Mouse (Mus musculus): ENCODE measurements around the gene Nxf1. TPM values are rescaled to one million over a fixed set of nuclear protein-coding genes. Genes with fewer than 3 reads are reported as not detected.

Nxf1 gene
- polyA plus RNA-seq, 1 experiment: 191 TPM

- peak within 1 kb of the TSS; percentile 62 for H3K4me3 ChIP-seq (ENCODE audit: control insufficient read depth, insufficient read depth, low read length)
- no peaks in the 10 kb centered on the region for H3K27me3 ChIP-seq (ENCODE audit: control insufficient read depth, insufficient read depth, low read length)
- H3K36me3 ChIP-seq (ENCODE audit: control insufficient read depth, insufficient read depth, low read length): peaks cover 19% of the 10 kb centered on the region
- TF ChIP-seq CTCF (IDR thresholded peaks at IDR 0.05; ENCODE audit: borderline replicate concordance, control insufficient read depth, extremely low read depth, insufficient read depth, low read length, poor library complexity) (0 out of 2 replicates have a peak, but pooled peaks have one; percentile 46), POLR2A (IDR thresholded peaks at IDR 0.05; ENCODE audit: control insufficient read depth, extremely low read depth, insufficient read depth, low read length, poor library complexity) (peak; percentile 94)
- under 1% methylated on average over 83 of the region's 83 CpGs for WGBS
- peak; percentile 98 for DNase-seq
- peaks cover 9% of the 10 kb centered on the region for H3K4me1 ChIP-seq (replicated peaks; ENCODE audit: control insufficient read depth, insufficient read depth, low read length)
- H3K27ac ChIP-seq (ENCODE audit: control insufficient read depth, insufficient read depth, low read length): peak within 1 kb of the TSS; percentile 91
Observed at GRCm38 (mm10) chr19:8819596-8820423, 62.9 kb downstream of the Nxf1 start, which contains the start of gene Hnrnpul2. Gene Hnrnpul2, plus strand, starts transcription at chr19:8820010.

Other genes starting within 250 kb of the Nxf1 start
- gene Slc22a8, start 165.8 kb upstream of the Nxf1 start, polyA plus RNA-seq (2012; rRNA removed): 0.10 and 0.38 TPM in 2 replicates
- gene Slc22a6, start 139.0 kb upstream of the Nxf1 start, polyA plus RNA-seq (2012; rRNA removed): 0.16 TPM in 1 of 2 replicates, not detected in the other
- 0.01 and 0.05 TPM in 2 replicates for gene Chrm1, start 93.3 kb upstream of the Nxf1 start, polyA plus RNA-seq (2012; rRNA removed)
- gene Slc3a2, start 33.7 kb upstream of the Nxf1 start, polyA plus RNA-seq (2012; rRNA removed): 154 and 165 TPM in 2 replicates
- 49.2 and 54.7 TPM in 2 replicates for gene Wdr74, start 21.2 kb upstream of the Nxf1 start, polyA plus RNA-seq (2012; rRNA removed)
- not detected in 2 replicates for gene 1700092M07Rik, start 16.4 kb upstream of the Nxf1 start, polyA plus RNA-seq (2012; rRNA removed)
- 128 and 137 TPM in 2 replicates for gene Stx5a, start 15.7 kb upstream of the Nxf1 start, polyA plus RNA-seq (2012; rRNA removed)
- gene Tmem223, start 13.9 kb downstream of the Nxf1 start, polyA plus RNA-seq (2012; rRNA removed): 277 and 363 TPM in 2 replicates
- 168 and 197 TPM in 2 replicates for gene Tmem179b, start 17.4 kb downstream of the Nxf1 start, polyA plus RNA-seq (2012; rRNA removed)
- gene Taf6l, start 29.3 kb downstream of the Nxf1 start, polyA plus RNA-seq (2012; rRNA removed): 24.9 and 28.7 TPM in 2 replicates
- gene Polr2g, start 41.5 kb downstream of the Nxf1 start, polyA plus RNA-seq (2012; rRNA removed): 77.0 and 77.1 TPM in 2 replicates
- 3.0 and 3.2 TPM in 2 replicates for gene Zbtb3, start 45.5 kb downstream of the Nxf1 start, polyA plus RNA-seq (2012; rRNA removed)
- gene Ttc9c, start 62.3 kb downstream of the Nxf1 start, polyA plus RNA-seq (2012; rRNA removed): 36.1 and 37.5 TPM in 2 replicates
- gene Hnrnpul2, start 62.9 kb downstream of the Nxf1 start, polyA plus RNA-seq (2012; rRNA removed): 29.3 and 34.3 TPM in 2 replicates
- 1.5 and 1.6 TPM in 2 replicates for gene AC129217.1, start 72.7 kb downstream of the Nxf1 start, polyA plus RNA-seq (2012; rRNA removed)
- 136 and 153 TPM in 2 replicates for gene Bscl2, start 80.4 kb downstream of the Nxf1 start, polyA plus RNA-seq (2012; rRNA removed)
- 0.15 TPM in 1 of 2 replicates, not detected in the other for gene Gng3, start 82.1 kb downstream of the Nxf1 start, polyA plus RNA-seq (2012; rRNA removed)
- 1.2 and 1.3 TPM in 2 replicates for gene Lrrn4cl, start 93.7 kb downstream of the Nxf1 start, polyA plus RNA-seq (2012; rRNA removed)
- gene Ubxn1, start 114.4 kb downstream of the Nxf1 start, polyA plus RNA-seq (2012; rRNA removed): 108 and 119 TPM in 2 replicates
- 38.7 and 39.2 TPM in 2 replicates for gene Uqcc3, start 123.8 kb downstream of the Nxf1 start, polyA plus RNA-seq (2012; rRNA removed)
- gene Lbhd1, start 126.7 kb downstream of the Nxf1 start, polyA plus RNA-seq (2012; rRNA removed): 2.4 and 3.0 TPM in 2 replicates
- gene Gm49403, start 126.9 kb downstream of the Nxf1 start, polyA plus RNA-seq (2012; rRNA removed): not detected in 2 replicates
- gene 1810009A15Rik, start 131.8 kb downstream of the Nxf1 start, polyA plus RNA-seq (2012; rRNA removed): 15.3 and 19.1 TPM in 2 replicates
- gene Gm49416, start 131.9 kb downstream of the Nxf1 start, polyA plus RNA-seq (2012; rRNA removed): not detected in 2 replicates
- 51.9 and 56.0 TPM in 2 replicates for gene Ints5, start 135.9 kb downstream of the Nxf1 start, polyA plus RNA-seq (2012; rRNA removed)
- gene Ganab, start 141.0 kb downstream of the Nxf1 start, polyA plus RNA-seq (2012; rRNA removed): 203 and 219 TPM in 2 replicates
- gene B3gat3, start 163.3 kb downstream of the Nxf1 start, polyA plus RNA-seq (2012; rRNA removed): 102 and 106 TPM in 2 replicates
- 11.9 and 13.5 TPM in 2 replicates for gene Rom1, start 172.3 kb downstream of the Nxf1 start, polyA plus RNA-seq (2012; rRNA removed)
- 72.3 and 73.1 TPM in 2 replicates for gene Eml3, start 172.5 kb downstream of the Nxf1 start, polyA plus RNA-seq (2012; rRNA removed)
- gene Mta2, start 184.8 kb downstream of the Nxf1 start, polyA plus RNA-seq (2012; rRNA removed): 79.6 and 92.0 TPM in 2 replicates
- gene Tut1, start 196.8 kb downstream of the Nxf1 start, polyA plus RNA-seq (2012; rRNA removed): 39.4 and 42.0 TPM in 2 replicates
- gene Eef1g, start 210.0 kb downstream of the Nxf1 start, polyA plus RNA-seq (2012; rRNA removed): 251 and 292 TPM in 2 replicates
- gene Ahnak, start 232.2 kb downstream of the Nxf1 start, polyA plus RNA-seq (2012; rRNA removed): 6.0 and 7.9 TPM in 2 replicates